Mouse (Mus musculus): ENCODE data around the gene Myo1h.
A peak's percentile ranks its signal among the peaks of the same experiment; 100 is the strongest.

DNA sequence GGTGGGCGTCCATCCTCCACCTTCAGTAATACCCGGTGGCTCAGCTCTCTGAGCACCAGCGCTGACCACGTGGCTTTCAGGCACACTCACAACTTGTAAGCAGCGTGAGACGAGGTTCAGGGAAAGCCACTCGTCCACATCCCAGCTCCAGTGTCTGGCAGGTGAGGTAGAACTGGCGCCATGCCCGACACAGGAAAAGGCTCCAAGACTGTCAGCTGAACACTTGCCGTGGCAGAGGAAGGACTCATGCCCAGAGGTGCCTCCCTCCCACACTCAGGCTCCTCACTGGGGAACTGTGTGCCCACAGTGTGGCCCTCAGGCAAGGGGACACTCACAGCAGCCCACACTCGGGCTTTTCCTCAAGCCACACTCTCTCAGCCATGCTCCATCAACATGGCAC, 84.2 kb downstream of the Myo1h start:
- no peak for TF ChIP-seq MAX (IDR thresholded peaks at IDR 0.05; ENCODE audit: low read depth)
- no peak for TF ChIP-seq CEBPB (IDR thresholded peaks at IDR 0.05; ENCODE audit: insufficient read depth, poor library complexity, severe bottlenecking)
- TF ChIP-seq MYOD1 (IDR thresholded peaks at IDR 0.05; ENCODE audit: control insufficient read depth in 1 of 3, insufficient read length in 2 of 3, low read depth in 2 of 3) = peak in 1 of 3 experiments; percentile 53
- no peak for TF ChIP-seq POLR2A (IDR thresholded peaks at IDR 0.05; ENCODE audit: insufficient read length, low read depth)
- no peak for TF ChIP-seq USF1 (IDR thresholded peaks at IDR 0.05; ENCODE audit: low read depth)
- TF ChIP-seq MYOG (IDR thresholded peaks at IDR 0.05; ENCODE audit: control insufficient read depth in 1 of 3, insufficient read depth in 1 of 3, insufficient read length in 2 of 3, low read depth in 2 of 3) = peak in 1 of 3 experiments; percentile 20

All from myocyte (in vitro differentiated cells).